Mouse (Mus musculus): ENCODE measurements around the gene Asb17. TPM values are rescaled to one million over a fixed set of nuclear protein-coding genes. Genes with fewer than 3 reads are reported as not detected.
A peak's percentile ranks its signal among the peaks of the same experiment; 100 is the strongest.
"Not testable (repeated sequence)": the region's sequence is repeated elsewhere in the genome, so short reads cannot be mapped to it uniquely, and the experiment has no call there.

Gene Asb17
- total RNA-seq, 4 experiments from 2014 or later = not detected

- no peak for DNase-seq (ENCODE audit: low spot score in 2 of 2)
Observed at GRCm38 (mm10) chr3:153831873-153832653, 11.9 kb upstream of the Asb17 start.

GRCm38 (mm10) chr3:153832654-153832945, 11.4 kb upstream of the Asb17 start:
- DNase-seq (ENCODE audit: low spot score in 2 of 2) = no peak

DNA sequence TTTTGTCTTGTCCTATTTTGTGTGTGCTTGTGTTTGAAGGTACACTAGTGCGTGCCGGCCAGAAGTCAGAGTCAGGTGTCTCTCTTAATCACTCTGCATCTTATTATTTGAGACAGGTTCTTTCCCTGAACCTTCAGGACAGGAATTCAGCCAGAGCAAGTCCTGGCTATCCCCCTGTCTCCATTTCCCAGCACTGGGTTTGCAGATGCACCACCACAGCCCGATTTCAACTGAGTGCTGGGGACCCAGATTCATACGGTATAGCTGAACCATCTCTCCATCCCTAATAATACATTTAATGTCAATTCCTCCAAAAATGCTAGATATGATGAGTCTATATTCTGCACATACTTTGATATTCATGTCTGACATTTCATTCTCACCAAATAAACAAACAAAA, 9.9 kb upstream of the Asb17 start:
- DNase-seq (ENCODE audit: low spot score in 2 of 2) = no peak

DNA sequence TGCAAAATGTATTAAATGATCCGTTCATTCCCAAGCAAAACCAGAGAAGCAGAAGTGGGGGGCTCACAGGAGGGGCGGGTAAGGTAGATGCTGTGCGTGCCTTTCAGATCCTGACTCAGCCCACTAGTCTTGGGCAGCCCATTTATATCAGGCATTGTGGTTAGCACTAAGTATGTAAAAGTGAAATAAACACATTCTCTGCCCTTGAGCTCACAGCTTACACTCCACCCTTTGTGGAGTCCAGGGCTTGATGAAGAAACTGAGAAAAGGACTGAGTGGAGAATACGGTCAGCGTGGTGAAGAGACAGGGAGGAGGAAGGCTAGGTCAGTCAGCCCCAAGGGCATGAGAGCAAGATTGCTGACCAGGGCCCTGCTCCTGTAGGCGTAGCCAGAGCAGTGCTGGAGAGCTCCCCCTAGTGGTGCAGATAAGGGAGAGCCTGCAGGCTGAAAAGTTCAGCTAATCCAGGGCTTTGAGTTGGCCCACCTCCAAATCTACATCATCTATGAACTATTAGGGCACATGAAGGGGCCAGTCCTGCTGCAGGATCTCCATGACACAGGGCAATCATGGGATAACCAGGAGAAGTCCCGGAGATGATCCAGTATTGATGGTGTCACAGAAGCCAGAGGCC, 8.4 kb upstream of the Asb17 start:
- DNase-seq (ENCODE audit: low spot score in 2 of 2) = peak in 1 of 2 experiments; percentile 19

- no peak for DNase-seq (ENCODE audit: low spot score in 2 of 2)
Observed at GRCm38 (mm10) chr3:153836316-153836715, 7.7 kb upstream of the Asb17 start.

- no peak for DNase-seq (ENCODE audit: low spot score in 2 of 2)
Observed at GRCm38 (mm10) chr3:153837593-153837992, 6.4 kb upstream of the Asb17 start.

DNA sequence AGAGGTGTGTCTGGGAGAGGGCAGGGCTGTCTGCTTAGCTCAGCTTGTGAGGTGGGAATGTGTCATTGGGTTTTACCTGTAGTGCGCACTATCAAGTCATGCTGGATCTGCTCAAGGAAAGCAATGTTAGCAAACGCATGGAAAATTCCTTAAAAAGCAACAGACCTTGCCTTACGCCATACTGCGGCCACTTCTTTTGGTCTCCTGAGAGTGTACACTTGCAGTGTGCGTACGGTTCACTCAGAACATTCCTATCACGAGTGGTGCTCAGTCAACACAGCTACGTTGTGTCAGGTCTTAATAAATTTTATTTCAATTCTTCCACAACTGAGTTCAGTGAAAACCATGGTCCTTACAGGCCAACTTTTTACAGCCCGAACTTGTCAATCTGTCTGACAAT, 748 bp downstream of the Asb17 start:
- no peak for DNase-seq (ENCODE audit: low spot score in 2 of 2)

DNA sequence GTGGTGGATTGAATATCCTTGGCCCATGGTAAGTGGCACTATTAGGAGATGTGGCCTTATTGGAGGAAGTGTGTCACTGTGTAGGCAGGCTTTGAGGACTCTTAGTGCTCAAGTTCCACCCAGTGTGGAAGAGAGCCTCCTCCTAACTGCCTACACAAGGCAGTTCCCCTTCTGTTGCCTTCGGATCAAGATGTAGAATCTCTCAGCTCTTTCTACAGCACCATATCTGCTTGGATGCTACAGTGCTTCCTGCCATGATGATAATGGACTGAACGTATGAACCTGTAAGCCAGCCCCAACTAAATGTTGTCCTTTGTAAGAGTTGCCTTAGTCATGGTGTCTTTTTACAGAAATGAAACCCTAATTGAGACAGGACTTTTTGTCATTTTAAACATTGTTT, 1.5 kb downstream of the Asb17 start:
- no peak for DNase-seq (ENCODE audit: low spot score in 2 of 2)

GRCm38 (mm10) chr3:153846109-153846508, 2.1 kb downstream of the Asb17 start:
- no peak for DNase-seq (ENCODE audit: low spot score in 2 of 2)

GRCm38 (mm10) chr3:153847207-153847733, 3.3 kb downstream of the Asb17 start:
- DNase-seq (ENCODE audit: low spot score in 2 of 2) = no peak

DNA sequence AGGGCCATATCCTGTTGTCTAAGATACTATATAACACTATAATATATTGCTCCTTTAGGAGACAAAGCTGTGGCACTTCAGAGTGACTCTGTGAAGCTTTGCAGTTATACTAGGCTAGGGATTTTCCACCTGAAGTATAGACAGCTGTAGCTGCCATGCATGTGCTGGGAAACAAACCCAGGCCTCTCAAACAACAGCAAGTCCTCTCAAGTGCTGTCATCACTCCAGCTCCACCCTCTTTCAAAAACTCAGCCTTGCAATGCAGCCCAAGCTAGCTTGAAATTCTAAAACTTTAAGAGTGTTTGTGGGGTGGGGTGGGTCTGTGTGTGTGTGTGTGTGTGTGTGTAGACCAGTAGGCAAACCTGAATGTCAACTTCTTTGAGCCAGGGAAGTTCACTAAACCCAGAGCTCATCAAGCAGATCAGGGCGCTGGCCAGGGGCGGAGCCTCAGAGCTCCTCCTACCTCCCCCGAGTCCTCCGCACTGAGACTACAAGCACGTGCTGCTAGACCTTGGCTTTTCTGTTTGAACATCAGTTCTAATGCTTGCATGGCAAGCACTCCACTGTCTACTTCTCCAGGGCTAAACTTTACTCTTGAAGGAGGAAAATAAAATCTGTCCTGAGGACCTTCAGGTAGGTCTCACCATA, 5.5 kb downstream of the Asb17 start:
- no peak for DNase-seq (ENCODE audit: low spot score in 2 of 2)

DNA sequence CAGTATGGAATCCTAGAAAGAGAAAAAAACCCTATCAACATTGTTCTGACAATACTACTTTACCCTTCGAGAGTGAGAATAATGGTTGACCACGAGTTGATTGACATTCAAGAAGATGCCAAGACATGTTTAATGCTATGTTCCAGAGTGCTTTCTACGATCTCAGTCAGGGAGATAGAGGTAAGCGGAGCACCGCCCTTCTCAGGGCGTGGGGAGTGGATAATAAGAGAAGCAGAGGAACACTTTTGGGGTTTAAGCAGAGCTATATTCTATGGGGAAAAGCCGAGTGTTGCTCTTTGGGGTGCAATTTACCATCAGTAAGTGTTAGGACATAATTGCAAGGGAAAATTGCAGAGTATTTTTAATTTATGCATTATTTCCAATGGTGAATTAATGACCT, 6.8 kb downstream of the Asb17 start:
- DNase-seq (ENCODE audit: low spot score in 2 of 2) = no peak

DNA sequence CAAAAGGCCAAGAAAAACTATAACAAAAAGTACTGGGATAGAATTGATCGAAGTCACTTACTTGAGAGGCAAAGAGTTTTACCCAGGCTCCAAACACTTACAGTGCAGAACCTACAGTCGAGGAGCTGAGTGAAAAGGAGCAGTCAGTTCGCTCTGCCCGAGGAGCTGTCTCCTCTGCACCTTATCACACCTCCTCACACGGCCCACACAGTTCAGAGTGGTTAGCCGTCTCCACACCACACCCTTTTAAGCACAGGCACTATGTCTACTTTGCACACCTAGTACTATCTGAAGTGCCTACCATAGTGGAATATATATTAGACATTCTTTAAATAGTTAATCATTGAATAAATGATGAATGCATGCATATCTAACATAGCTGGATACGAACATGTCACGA, 8.3 kb downstream of the Asb17 start:
- no peak for DNase-seq (ENCODE audit: low spot score in 2 of 2)

- no peak for DNase-seq (ENCODE audit: low spot score in 2 of 2)
Observed at GRCm38 (mm10) chr3:153858350-153859001, 14.5 kb downstream of the Asb17 start.

DNA sequence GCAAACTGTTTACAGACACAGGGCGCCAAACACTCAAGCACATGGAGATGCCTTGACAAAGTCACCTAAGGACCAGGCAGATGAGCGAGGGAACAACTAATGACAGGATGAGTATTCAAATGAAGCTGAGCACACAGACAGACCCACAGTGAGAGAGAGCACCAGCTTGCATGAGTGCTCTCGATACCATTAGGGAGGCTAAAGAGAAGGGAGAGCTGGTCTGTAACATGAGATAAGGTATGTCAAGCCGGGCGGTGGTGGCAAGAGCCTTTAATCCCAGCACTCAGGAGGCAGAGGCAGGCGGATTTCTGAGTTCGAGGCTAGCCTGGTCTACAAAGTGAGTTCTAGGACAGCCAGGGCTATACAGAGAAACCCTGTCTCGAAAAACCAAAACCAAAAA, 16.4 kb downstream of the Asb17 start:
- not testable (repeated sequence) for DNase-seq (ENCODE audit: low spot score in 2 of 2)

DNA sequence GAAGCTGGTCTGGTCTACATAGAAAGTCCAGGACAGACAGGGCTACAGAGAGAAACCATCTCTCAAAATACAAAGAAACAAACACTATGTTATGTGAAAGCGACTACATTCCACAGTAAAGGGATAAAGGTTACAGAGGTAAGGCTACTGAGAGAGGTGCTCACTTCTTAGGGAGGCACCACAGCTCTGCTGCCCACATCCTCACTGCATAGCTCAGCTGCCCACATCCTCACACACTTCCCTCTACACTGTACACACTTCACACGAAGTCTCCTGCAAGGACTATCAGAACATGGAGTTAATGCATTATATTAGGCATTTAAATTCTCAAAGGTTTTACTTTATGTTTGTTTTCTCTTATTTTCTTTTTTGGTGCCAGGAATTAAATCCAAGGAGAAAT, 19.8 kb downstream of the Asb17 start:
- DNase-seq (ENCODE audit: low spot score in 2 of 2) = no peak

DNA sequence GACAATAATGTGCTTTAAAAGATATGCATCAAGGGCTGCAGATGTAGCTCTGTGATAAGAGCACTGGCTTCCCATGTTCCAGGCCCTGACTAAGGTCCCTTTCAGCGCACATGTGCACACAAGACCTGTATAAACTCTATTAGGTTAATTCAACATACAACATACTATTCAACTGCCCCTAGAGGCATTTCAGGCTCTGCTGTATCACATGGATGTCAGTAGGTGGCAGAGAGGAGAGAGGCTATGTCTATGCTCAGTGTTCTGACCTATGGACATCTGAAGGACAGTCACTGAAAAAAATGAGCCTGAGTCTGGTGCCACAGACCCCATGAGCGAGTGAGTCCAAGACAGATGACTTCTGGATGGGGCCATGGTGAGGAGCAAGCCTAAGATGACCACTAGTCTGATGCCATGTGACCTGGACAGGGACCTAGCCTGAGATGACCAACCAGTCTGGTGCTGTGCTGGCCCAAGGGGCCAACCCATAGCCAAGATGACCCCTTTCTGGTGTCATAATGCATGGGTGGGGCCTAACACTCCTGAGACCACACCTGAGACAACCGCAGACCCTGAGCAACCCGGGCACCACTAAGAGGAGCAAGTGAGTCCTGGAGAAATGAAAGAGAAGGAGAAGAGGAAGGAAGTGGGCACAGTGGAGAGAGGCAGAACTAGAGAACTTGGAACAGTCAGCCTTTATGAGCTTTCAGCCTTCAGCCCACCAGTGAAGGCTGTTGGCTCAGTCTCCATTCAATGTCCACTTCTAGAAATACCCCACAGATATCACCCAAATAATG, 20.8 kb downstream of the Asb17 start:
- no peak for DNase-seq (ENCODE audit: low spot score in 2 of 2)

DNA sequence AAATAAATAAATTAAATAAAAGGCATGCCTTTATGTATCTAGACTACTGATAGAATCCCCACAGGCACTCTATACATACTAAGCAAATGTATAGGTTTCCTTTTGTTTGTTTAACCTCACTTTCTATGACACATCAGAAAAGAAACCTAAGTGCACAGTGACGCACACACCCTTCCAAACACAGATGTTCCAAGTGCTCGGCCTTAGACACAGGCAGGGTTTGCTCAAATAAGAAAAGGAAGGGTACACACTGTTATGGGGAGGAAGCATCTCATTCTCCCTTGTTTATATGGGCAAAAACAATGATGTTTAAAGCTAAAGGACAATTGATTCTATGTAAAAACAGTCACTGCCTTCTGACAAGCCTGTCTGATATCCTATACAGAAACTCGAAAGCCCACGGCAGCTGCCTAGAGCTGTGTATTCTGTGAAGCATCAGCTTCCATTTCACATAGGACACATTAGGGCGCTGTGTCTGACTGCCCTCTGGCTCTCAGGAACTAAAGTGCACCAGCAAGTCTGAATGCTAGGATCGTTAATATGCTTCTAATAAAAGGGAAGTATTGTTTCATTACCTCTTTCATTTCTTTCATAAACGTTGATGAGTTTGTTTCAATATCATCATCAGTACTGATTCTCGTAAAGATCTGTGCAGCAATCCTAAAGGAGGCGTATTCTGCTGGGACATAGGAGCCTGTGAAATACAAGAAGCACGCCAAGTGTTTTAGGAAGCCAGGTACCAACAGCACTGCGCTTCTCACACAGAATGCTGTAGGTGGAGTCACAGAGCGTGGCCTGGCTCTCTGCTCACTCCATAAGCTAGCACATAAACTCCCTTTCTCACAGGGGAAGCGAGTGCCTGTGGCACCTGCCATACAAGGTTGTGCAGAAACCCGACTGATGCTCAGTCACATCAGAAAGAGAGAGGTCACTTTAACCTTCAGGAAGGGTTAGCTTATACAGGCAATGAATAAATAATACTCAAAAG, 23.4 kb downstream of the Asb17 start:
- DNase-seq (ENCODE audit: low spot score in 2 of 2) = no peak

GRCm38 (mm10) chr3:153871396-153871795, 27.4 kb downstream of the Asb17 start:
- DNase-seq (ENCODE audit: low spot score in 2 of 2) = no peak

- no peak for DNase-seq (ENCODE audit: low spot score in 2 of 2)
Observed at GRCm38 (mm10) chr3:153886296-153886695, 42.3 kb downstream of the Asb17 start.

Measured in left cerebral cortex, adult 8-10 months (tissue).